Mouse (Mus musculus): ENCODE measurements around the gene Rpl11. TPM values are rescaled to one million over a fixed set of nuclear protein-coding genes. Genes with fewer than 3 reads are reported as not detected.
A peak's percentile ranks its signal among the peaks of the same experiment; 100 is the strongest.

The Rpl11 gene
- polyA plus RNA-seq, 1 experiment from 2014 or later, result 527 TPM

DNA sequence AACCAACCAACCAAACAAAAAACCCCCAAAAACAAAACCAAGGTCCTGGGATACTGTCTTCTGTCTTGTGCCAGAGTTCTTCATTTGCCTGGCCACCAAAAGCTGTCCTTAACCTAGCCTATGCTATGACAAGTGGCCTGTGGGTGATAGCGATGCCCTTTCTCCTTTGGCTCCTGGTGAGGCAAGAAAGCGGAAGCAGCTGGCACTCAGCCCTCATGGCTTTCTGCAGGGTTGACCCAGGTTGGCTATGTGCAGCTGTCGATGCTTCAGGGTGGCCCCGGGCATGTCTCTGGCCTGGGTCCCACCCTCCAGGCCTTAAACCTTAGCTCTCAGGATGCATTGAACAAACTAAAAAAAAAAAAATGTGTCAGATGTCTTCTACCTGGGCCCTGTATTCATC is 38.1 kb upstream of the Rpl11 start:
- peaks cover 9% of the 10 kb centered on the region for H3K4me1 ChIP-seq (ENCODE audit: control insufficient read depth, insufficient read depth, low read length)
- no peaks in the 10 kb centered on the region for H3K27me3 ChIP-seq (ENCODE audit: control insufficient read depth, insufficient read depth, low read length)
- H3K4me3 ChIP-seq (ENCODE audit: low read length), result no peak overlapping the region
- 94% methylated on average over 4 of the region's 4 CpGs for WGBS
- peaks cover 7% of the 10 kb centered on the region; the same call in 1 of the 2 replicates for H3K9me3 ChIP-seq (ENCODE audit: control insufficient read depth, low read length)
- ATAC-seq (ENCODE audit: low FRiP score, low TSS enrichment), result no peak
- H3K4me2 ChIP-seq (replicated peaks; ENCODE audit: low read depth, low read length), result no peak overlapping the region
- H3K27ac ChIP-seq (ENCODE audit: low read depth, low read length), result no peak overlapping the region
- no peaks in the 10 kb centered on the region for H3K36me3 ChIP-seq (ENCODE audit: control insufficient read depth, insufficient read depth, low read length)
- H3K9ac ChIP-seq (ENCODE audit: low read depth, low read length), result no peak overlapping the region

DNA sequence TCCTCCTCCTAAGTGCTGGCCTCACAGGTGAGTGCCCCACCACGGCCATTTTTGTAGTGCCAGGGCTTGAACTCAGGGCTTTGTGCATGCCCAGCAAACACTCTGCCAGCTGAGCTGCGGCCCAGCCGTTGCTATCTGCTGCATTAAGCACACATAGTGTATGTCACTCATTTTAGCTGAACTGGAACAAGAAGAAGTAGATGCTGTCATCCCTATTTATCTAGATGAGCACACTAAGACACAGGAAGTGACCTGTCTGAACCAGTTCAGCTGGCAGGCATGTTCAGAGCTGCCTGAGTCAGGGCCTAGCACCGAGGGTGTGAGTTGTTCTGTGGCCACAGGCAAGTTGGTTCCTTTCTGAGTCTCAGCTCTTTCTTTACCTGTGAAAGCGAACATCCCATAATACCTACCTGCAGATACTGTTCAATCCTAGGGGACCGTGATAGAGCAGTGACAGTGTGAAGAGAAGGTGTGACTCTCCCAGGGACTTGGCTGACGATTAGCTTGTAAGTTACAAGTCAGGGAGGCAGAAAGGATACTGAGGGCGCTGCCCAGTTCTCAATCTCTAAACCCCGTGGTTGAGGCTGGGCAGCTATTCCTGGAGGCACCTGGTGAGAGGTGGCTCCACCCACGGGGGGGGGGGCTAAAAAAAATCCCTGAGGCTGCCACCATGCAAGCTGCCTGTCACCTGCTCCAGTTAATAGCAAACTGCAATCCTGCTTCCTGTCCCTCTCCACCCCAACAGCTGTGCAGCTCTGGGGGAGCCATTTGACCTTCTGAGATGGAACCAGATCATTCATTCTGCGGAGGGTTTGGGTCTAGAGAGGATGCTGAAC is 36.7 kb upstream of the Rpl11 start:
- WGBS, result 60% methylated on average over 11 of the region's 11 CpGs
- ATAC-seq (ENCODE audit: low FRiP score, low TSS enrichment), result peak; percentile 30; the same call in 1 of the 2 replicates
- no peak overlapping the region for H3K27ac ChIP-seq (ENCODE audit: low read depth, low read length)
- H3K9ac ChIP-seq (ENCODE audit: low read depth, low read length), result no peak overlapping the region
- H3K4me3 ChIP-seq (ENCODE audit: low read length), result no peak overlapping the region
- H3K27me3 ChIP-seq (ENCODE audit: control insufficient read depth, insufficient read depth, low read length), result no peaks in the 10 kb centered on the region
- H3K9me3 ChIP-seq (ENCODE audit: control insufficient read depth, low read length), result peaks cover 7% of the 10 kb centered on the region; the same call in 1 of the 2 replicates
- peaks cover 9% of the 10 kb centered on the region for H3K4me1 ChIP-seq (ENCODE audit: control insufficient read depth, insufficient read depth, low read length)
- H3K4me2 ChIP-seq (replicated peaks; ENCODE audit: low read depth, low read length), result no peak overlapping the region
- H3K36me3 ChIP-seq (ENCODE audit: control insufficient read depth, insufficient read depth, low read length), result no peaks in the 10 kb centered on the region

DNA sequence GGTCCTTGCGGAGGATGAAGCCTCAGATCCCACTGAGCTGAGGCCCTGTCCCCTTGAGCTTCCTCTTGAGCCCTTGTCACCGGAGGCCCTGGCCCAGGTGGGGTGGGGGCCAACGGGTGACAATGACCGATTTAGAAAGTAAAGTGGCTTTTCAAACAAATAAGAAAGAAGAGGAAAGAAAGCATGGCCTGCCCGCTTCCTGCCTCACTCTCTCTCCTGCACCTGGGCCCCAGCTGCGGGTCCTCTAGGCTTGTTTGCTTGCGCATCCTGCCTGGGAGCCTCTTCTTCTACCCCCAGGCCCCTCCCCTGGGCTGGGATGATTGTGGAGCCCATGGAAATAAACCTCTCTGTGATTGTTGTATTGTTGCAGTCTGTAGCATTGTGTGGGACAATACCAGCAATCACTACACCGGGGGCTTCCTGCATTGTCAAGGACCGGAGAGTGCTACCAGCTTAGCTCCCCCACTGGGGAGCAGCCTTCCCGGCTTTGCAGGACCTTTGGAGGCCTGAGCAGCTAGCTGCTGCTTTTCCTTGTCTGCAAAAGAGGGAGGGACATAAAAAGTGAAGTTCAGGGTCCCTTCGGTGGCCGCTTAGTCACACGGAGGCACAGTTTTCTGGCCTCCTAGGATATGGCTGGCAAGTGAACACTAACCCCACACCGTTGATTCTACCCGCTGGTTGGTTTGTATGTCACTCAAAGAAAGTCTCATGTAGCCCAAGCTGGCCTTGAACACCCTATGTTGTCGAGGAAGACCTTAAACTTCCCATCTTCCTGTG is 35.9 kb upstream of the Rpl11 start:
- peaks cover 9% of the 10 kb centered on the region for H3K4me1 ChIP-seq (ENCODE audit: control insufficient read depth, insufficient read depth, low read length)
- 48% methylated on average over 16 of the region's 16 CpGs for WGBS
- H3K36me3 ChIP-seq (ENCODE audit: control insufficient read depth, insufficient read depth, low read length), result no peaks in the 10 kb centered on the region
- H3K27ac ChIP-seq (ENCODE audit: low read depth, low read length), result no peak overlapping the region
- ATAC-seq (ENCODE audit: low FRiP score, low TSS enrichment), result peak; percentile 14; the same call in 1 of the 2 replicates
- H3K4me2 ChIP-seq (replicated peaks; ENCODE audit: low read depth, low read length), result no peak overlapping the region
- no peaks in the 10 kb centered on the region for H3K27me3 ChIP-seq (ENCODE audit: control insufficient read depth, insufficient read depth, low read length)
- peaks cover 7% of the 10 kb centered on the region; the same call in 1 of the 2 replicates for H3K9me3 ChIP-seq (ENCODE audit: control insufficient read depth, low read length)
- H3K4me3 ChIP-seq (ENCODE audit: low read length), result no peak overlapping the region
- H3K9ac ChIP-seq (ENCODE audit: low read depth, low read length), result no peak overlapping the region

DNA sequence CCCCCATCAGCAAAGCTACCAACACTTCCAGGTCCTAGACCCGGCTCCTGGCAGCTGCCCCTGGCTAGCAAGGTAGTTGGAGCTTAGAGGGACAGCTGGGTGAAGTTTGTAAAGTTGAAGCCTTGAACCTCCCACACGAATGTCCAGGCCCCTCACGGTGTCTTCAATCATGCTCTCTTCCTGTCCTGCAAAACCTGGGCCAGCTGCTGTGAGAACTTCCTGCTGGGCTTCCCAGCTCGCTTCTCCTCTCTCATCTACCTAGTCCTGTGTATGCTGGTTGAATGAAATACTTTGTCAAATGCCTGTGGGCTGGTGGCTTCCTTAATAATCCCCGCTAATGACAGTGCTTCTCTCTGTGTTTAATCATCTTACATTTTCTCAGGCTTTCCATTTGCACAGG is 35.1 kb upstream of the Rpl11 start:
- Histone ChIP-seq H3K9me3 (ENCODE audit: control insufficient read depth, low read length) (peaks cover 7% of the 10 kb centered on the region; the same call in 1 of the 2 replicates), H3K4me1 (ENCODE audit: control insufficient read depth, insufficient read depth, low read length) (peaks cover 9% of the 10 kb centered on the region), H3K27me3 (ENCODE audit: control insufficient read depth, insufficient read depth, low read length) (no peaks in the 10 kb centered on the region), H3K4me2 (replicated peaks; ENCODE audit: low read depth, low read length) (no peak overlapping the region), H3K27ac (ENCODE audit: low read depth, low read length) (no peak overlapping the region), H3K36me3 (ENCODE audit: control insufficient read depth, insufficient read depth, low read length) (no peaks in the 10 kb centered on the region), H3K9ac (ENCODE audit: low read depth, low read length) (no peak overlapping the region), H3K4me3 (ENCODE audit: low read length) (no peak overlapping the region)
- no peak for ATAC-seq (ENCODE audit: low FRiP score, low TSS enrichment)
- WGBS, result 60% methylated on average over 5 of the region's 5 CpGs

DNA sequence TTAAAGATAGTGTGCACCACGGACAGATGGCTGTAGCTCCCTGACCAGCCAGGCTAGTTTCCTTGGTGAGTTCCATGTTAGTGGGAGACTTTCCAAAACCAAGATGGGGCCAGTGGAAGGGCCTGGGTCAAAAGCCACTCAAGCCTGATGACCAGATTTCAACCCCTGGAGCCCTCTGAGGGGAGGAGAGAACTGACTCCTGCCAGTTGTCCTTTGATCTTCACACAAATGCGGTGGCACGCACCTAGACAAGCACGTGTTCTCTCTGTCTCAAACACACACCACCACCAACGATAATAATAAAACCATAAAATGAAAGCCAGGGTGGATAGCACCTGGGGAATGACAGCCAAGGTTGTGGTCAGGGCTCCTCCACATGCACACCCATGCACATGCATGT is 34.0 kb upstream of the Rpl11 start:
- Histone ChIP-seq H3K4me2 (replicated peaks; ENCODE audit: low read depth, low read length) (no peak overlapping the region), H3K36me3 (ENCODE audit: control insufficient read depth, insufficient read depth, low read length) (no peaks in the 10 kb centered on the region), H3K9ac (ENCODE audit: low read depth, low read length) (no peak overlapping the region), H3K27me3 (ENCODE audit: control insufficient read depth, insufficient read depth, low read length) (peaks cover 2% of the 10 kb centered on the region; the same call in 1 of the 2 replicates), H3K27ac (ENCODE audit: low read depth, low read length) (no peak overlapping the region), H3K9me3 (ENCODE audit: control insufficient read depth, low read length) (peaks cover 5% of the 10 kb centered on the region; the same call in 1 of the 2 replicates), H3K4me3 (ENCODE audit: low read length) (no peak overlapping the region), H3K4me1 (ENCODE audit: control insufficient read depth, insufficient read depth, low read length) (peaks cover 9% of the 10 kb centered on the region)
- ATAC-seq (ENCODE audit: low FRiP score, low TSS enrichment), result no peak
- 77% methylated on average over 5 of the region's 5 CpGs for WGBS

DNA sequence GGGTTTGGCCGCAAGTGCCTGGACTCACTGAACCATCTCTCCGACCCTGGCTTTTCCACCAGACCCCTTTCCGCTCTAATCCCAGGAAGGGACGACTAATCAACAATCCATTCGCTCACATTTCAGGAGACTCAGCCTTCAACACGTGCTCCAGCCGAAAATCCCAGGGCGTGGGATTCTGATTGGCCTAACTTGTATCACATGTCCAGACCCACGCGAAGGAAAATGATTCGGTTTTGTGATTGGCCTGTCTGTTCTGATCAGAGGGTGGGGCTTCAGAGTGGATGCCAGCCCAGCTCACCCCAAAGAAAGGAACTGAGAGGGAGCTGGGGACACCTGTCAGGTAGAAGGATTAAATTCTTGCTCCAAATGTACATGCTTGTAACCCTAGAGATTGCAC is 31.6 kb upstream of the Rpl11 start:
- Histone ChIP-seq H3K4me1 (ENCODE audit: control insufficient read depth, insufficient read depth, low read length) (peaks cover 13% of the 10 kb centered on the region), H3K9me3 (ENCODE audit: control insufficient read depth, low read length) (no peaks in the 10 kb centered on the region), H3K27me3 (ENCODE audit: control insufficient read depth, insufficient read depth, low read length) (peaks cover 20% of the 10 kb centered on the region), H3K9ac (ENCODE audit: low read depth, low read length) (no peak overlapping the region), H3K27ac (ENCODE audit: low read depth, low read length) (no peak overlapping the region), H3K4me3 (ENCODE audit: low read length) (no peak overlapping the region), H3K4me2 (replicated peaks; ENCODE audit: low read depth, low read length) (no peak overlapping the region), H3K36me3 (ENCODE audit: control insufficient read depth, insufficient read depth, low read length) (no peaks in the 10 kb centered on the region)
- 96% methylated on average over 11 of the region's 11 CpGs for WGBS
- no peak for ATAC-seq (ENCODE audit: low FRiP score, low TSS enrichment)

DNA sequence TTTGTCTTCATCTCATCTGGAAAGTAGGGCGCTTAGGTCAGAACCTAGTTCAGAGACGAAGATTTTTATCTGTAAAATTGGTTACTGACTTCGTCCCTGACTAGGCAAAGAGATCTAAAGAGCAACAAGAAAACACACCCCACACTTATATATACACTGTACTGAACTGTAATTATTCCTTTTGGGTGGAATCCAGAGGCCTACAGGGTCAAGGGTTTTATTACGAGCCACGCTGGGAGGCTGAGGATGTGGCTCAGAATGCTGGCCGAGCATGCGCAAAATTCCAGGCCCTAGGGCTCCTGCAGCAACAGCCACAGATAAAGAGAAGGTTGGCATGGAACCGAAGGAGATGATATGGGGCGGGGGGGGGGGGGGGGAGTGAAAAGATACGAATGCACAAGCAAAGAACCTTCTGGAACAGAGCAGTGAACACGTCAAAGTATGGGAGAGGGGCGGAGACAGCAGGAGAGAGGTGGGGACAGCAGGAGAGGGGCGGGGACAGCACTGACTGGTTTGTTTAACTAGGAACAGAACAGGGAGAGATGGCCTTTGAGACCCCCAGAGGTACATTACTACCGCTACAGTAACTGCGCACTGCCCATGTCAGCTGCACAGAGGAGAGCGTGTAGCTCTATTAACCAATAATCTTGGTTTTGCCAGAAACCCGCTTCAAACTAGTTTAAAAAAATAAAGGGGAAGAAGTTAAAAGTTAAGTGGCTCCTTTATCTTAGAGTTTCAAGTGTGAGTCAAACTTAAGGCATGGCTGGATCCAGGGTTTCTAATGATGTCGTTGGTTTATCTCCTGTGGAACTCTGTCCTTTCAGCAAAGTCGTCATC is 30.3 kb upstream of the Rpl11 start:
- no peak for ATAC-seq (ENCODE audit: low FRiP score, low TSS enrichment)
- H3K9me3 ChIP-seq (ENCODE audit: control insufficient read depth, low read length), result no peaks in the 10 kb centered on the region
- H3K4me2 ChIP-seq (replicated peaks; ENCODE audit: low read depth, low read length), result no peak overlapping the region
- H3K36me3 ChIP-seq (ENCODE audit: control insufficient read depth, insufficient read depth, low read length), result no peaks in the 10 kb centered on the region
- 67% methylated on average over 17 of the region's 19 CpGs for WGBS
- H3K9ac ChIP-seq (ENCODE audit: low read depth, low read length), result no peak overlapping the region
- H3K27me3 ChIP-seq (ENCODE audit: control insufficient read depth, insufficient read depth, low read length), result peaks cover 20% of the 10 kb centered on the region
- no peak overlapping the region for H3K4me3 ChIP-seq (ENCODE audit: low read length)
- H3K4me1 ChIP-seq (ENCODE audit: control insufficient read depth, insufficient read depth, low read length), result peaks cover 10% of the 10 kb centered on the region
- H3K27ac ChIP-seq (ENCODE audit: low read depth, low read length), result no peak overlapping the region

DNA sequence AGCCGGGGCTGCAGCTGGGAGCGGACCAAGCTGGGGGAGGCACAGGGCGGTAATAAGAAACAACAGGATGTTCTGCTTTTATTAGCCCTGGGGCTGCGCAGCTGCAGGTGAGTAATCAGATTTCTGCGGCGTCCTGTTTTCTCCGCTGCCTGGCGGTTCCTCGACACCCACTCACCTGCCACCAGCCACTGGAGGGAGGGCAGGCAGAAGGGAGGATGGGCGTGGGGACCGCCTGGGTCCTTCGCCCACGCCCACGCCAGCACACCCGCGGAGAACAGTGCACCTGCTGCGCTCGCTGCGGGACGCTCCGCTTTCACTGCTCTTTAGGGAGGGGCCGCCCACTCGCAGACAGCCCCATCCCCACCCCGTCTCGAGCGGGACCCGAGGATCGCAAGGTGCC is 28.5 kb upstream of the Rpl11 start:
- peaks cover 10% of the 10 kb centered on the region for H3K4me1 ChIP-seq (ENCODE audit: control insufficient read depth, insufficient read depth, low read length)
- peaks cover 20% of the 10 kb centered on the region for H3K27me3 ChIP-seq (ENCODE audit: control insufficient read depth, insufficient read depth, low read length)
- peak overlapping the region; percentile 28 for H3K4me3 ChIP-seq (ENCODE audit: low read length)
- no peaks in the 10 kb centered on the region for H3K9me3 ChIP-seq (ENCODE audit: control insufficient read depth, low read length)
- peak; percentile 39 for ATAC-seq (ENCODE audit: low FRiP score, low TSS enrichment)
- H3K9ac ChIP-seq (ENCODE audit: low read depth, low read length), result peak overlapping the region; percentile 44
- under 1% methylated on average over 28 of the region's 28 CpGs for WGBS
- H3K27ac ChIP-seq (ENCODE audit: low read depth, low read length), result no peak overlapping the region
- no peaks in the 10 kb centered on the region for H3K36me3 ChIP-seq (ENCODE audit: control insufficient read depth, insufficient read depth, low read length)
- H3K4me2 ChIP-seq (replicated peaks; ENCODE audit: low read depth, low read length), result peak overlapping the region; percentile 64
